Comparison of ENCODE assay signal across 7 mouse cellular contexts in genomic region chr5:112254282-112254806, GRCm38 (mm10). TPM values are rescaled to one million over a fixed set of nuclear protein-coding genes. Genes with fewer than 3 reads are reported as not detected.
DNase-seq lines count a peak whose midpoint lies in the region; ATAC-seq and TF ChIP-seq lines count a peak whose summit lies in the region.

No protein-coding gene starts in this region.

- no peak for DNase-seq in spleen, adult 2 months (ENCODE audit: low read depth in 1 of 2, low spot score in 2 of 2)
- DNase-seq in spleen, adult 18-20 months: no peak
- peak; percentile 59 to 68 for DNase-seq in cerebellum, adult 18-20 months
- peak; percentile 45 to 75 for DNase-seq in layer of hippocampus, adult 2 months (ENCODE audit: low spot score in 2 of 2)
- DNase-seq in ovary, postnatal 36 days (ENCODE audit: low spot score): peak; percentile 85
- DNase-seq in adipocyte (ENCODE audit: low spot score): no peak

- H3K27ac ChIP-seq in spleen, adult 2 months (ENCODE audit: insufficient read depth, low read length): 0 out of 2 replicates have a peak overlapping the region, but pooled peaks have one; percentile 13
- peak overlapping the region; percentile 76 for H3K27ac ChIP-seq in layer of hippocampus, adult 2 months

- ATAC-seq in granulocyte monocyte progenitor cell, adult 5-6 weeks (replicated peaks; ENCODE audit: poor library complexity, severe bottlenecking): peak; percentile 72

- TF ChIP-seq POLR2A in spleen, adult 2 months (IDR thresholded peaks at IDR 0.05; ENCODE audit: low read depth, low read length): no peak

- H3K27me3 ChIP-seq in spleen, adult 2 months (ENCODE audit: control insufficient read depth, insufficient read depth, low read length): no peaks in the 10 kb centered on the region; the same call in 1 of the 2 replicates

- no peak overlapping the region for H3K4me3 ChIP-seq in spleen, adult 2 months (ENCODE audit: extremely low read depth, insufficient read depth, insufficient read length)
- no peak overlapping the region for H3K4me3 ChIP-seq in layer of hippocampus, adult 2 months

- H3K36me3 ChIP-seq in spleen, adult 2 months (ENCODE audit: control insufficient read depth, insufficient read depth, low read length): no peaks in the 10 kb centered on the region

- 15% methylated on average over 7 of the region's 7 CpGs for WGBS in spleen, adult 2 months

- TF ChIP-seq CTCF in spleen, adult 2 months (IDR thresholded peaks at IDR 0.05; ENCODE audit: extremely low read depth, insufficient read depth, insufficient read length, insufficient replicate concordance): no peak
- TF ChIP-seq CTCF in layer of hippocampus, adult 2 months (conservative IDR thresholded peaks at IDR 0.05): no peak

- H3K4me1 ChIP-seq in spleen, adult 2 months (ENCODE audit: control insufficient read depth, insufficient read depth, insufficient read length): peaks cover 29% of the 10 kb centered on the region; the same call in 1 of the 2 replicates

RNA-seq across cellular contexts. Expression of gene Crybb1, which starts 1.3 kb away (rescaled TPM):
- 0.25 and 0.46 TPM in 2 replicates for polyA plus RNA-seq in spleen, adult 2 months (2012; rRNA removed)
- not detected in 2 replicates for total RNA-seq in granulocyte monocyte progenitor cell, adult 5-6 weeks (2014; fragmentation: Nextera tagmentation)
- total RNA-seq in granulocyte monocyte progenitor cell, adult 5-6 weeks (2017): not detected in 2 replicates
- total RNA-seq in layer of hippocampus, adult 2 months (2021): 1 to 10 TPM; 6.4 to 7.8 TPM

RNA-seq across cellular contexts. Expression of gene Cryba4, which starts 2.0 kb away (rescaled TPM):
- 1.5 and 2.6 TPM in 2 replicates for polyA plus RNA-seq in spleen, adult 2 months (2012; rRNA removed)
- not detected in 2 replicates for total RNA-seq in granulocyte monocyte progenitor cell, adult 5-6 weeks (2014; fragmentation: Nextera tagmentation)
- total RNA-seq in granulocyte monocyte progenitor cell, adult 5-6 weeks (2017): 0.30 TPM in 1 of 2 replicates, not detected in the other
- 1 to 10 TPM; 1.0 to 1.5 TPM for total RNA-seq in layer of hippocampus, adult 2 months (2021)

RNA-seq across cellular contexts. Expression of gene Tpst2, which starts 22.1 kb away (rescaled TPM):
- polyA plus RNA-seq in spleen, adult 2 months (2012; rRNA removed): 102 and 108 TPM in 2 replicates
- 28.7 and 43.9 TPM in 2 replicates for total RNA-seq in granulocyte monocyte progenitor cell, adult 5-6 weeks (2014; fragmentation: Nextera tagmentation)
- total RNA-seq in granulocyte monocyte progenitor cell, adult 5-6 weeks (2017): 25.3 and 36.5 TPM in 2 replicates
- total RNA-seq in layer of hippocampus, adult 2 months (2021): 10 to 100 TPM; 45.3 to 45.4 TPM

Comparison
In these comparisons a context has a peak if more than half of its experiments do, and no peak if none do; other contexts are left out.
1. DNase-seq: peak in cerebellum, adult 18-20 months (2 of 2), layer of hippocampus, adult 2 months (2 of 2) and ovary, postnatal 36 days (single experiment); none in spleen, adult 2 months (0 of 2), spleen, adult 18-20 months (0 of 2) and adipocyte (single experiment).
2. RNA of gene Crybb1, which starts 1.3 kb away (total RNA-seq): 6.4 to 7.8 TPM in layer of hippocampus, adult 2 months; not detected in granulocyte monocyte progenitor cell, adult 5-6 weeks; every median in the first group is over 4 times any median in the second.